ENCODE assay signal across 8 mouse cellular contexts in genomic region chr6:122309446-122309960, GRCm38 (mm10). TPM values are rescaled to one million over a fixed set of nuclear protein-coding genes. Genes with fewer than 3 reads are reported as not detected.
A peak's percentile ranks its signal among the peaks of the same experiment; 100 is the strongest.
DNase-seq lines count a peak whose midpoint lies in the region; ATAC-seq lines count a peak whose summit lies in the region.

No protein-coding gene starts in this region.

- DNase-seq in cerebellum, adult 9-11 months: peak; percentile 28
- no peak for DNase-seq in cerebellum, adult 9-10 months
- DNase-seq in Muller cell, postnatal 12 days (ENCODE audit: inconsistent ontology term): peak; percentile 25
- DNase-seq in cerebellum, adult 11-12 months: no peak
- DNase-seq in frontal cortex, adult 2 months (ENCODE audit: extremely low spot score in 1 of 2, low spot score in 1 of 2): no peak
- no peak for DNase-seq in spleen, adult 12 weeks (ENCODE audit: low spot score)

- H3K4me3 ChIP-seq in heart, embryonic 16.5 days (ENCODE audit: low read length): peak overlapping the region; percentile 92

- peaks cover 21% of the 10 kb centered on the region for H3K4me1 ChIP-seq in heart, embryonic 16.5 days (ENCODE audit: control insufficient read depth, insufficient read depth, low read length)

- H3K9ac ChIP-seq in heart, embryonic 16.5 days (ENCODE audit: low read length): peak overlapping the region; percentile 90

- peak overlapping the region; percentile 69 for H3K4me2 ChIP-seq in heart, embryonic 16.5 days (ENCODE audit: low read depth, low read length)

- H3K9me3 ChIP-seq in heart, embryonic 16.5 days (replicated peaks; ENCODE audit: control insufficient read depth, low read length): no peaks in the 10 kb centered on the region

- H3K27ac ChIP-seq in heart, embryonic 16.5 days (ENCODE audit: low read length): no peak overlapping the region; the same call in 1 of the 2 replicates

- H3K36me3 ChIP-seq in heart, embryonic 16.5 days (ENCODE audit: control insufficient read depth, insufficient read depth): peaks cover 8% of the 10 kb centered on the region; the same call in 1 of the 2 replicates

- H3K27me3 ChIP-seq in heart, embryonic 16.5 days (ENCODE audit: control insufficient read depth, insufficient read depth, low read length): no peaks in the 10 kb centered on the region

- 6% methylated on average over 11 of the region's 11 CpGs for WGBS in heart, embryonic 16.5 days

- no peak for ATAC-seq in heart, embryonic 16.5 days (replicated peaks; ENCODE audit: extremely low read depth, insufficient read depth, low FRiP score)
- ATAC-seq in megakaryocyte, adult 5-6 weeks (ENCODE audit: poor library complexity, severe bottlenecking): peak; percentile 23

RNA-seq across cellular contexts. Expression of gene M6pr, which starts 1.0 kb away (rescaled TPM):
- polyA plus RNA-seq in heart, embryonic 16.5 days (2015; fragmentation: Nextera tagmentation; extraction: Ambion mirVana): 74.0 and 81.7 TPM in 2 replicates
- total RNA-seq in megakaryocyte, adult 5-6 weeks (2015): 158 and 160 TPM in 2 replicates
- total RNA-seq in megakaryocyte, adult 5-6 weeks (2017): 329 and 358 TPM in 2 replicates
- polyA plus RNA-seq in frontal cortex, adult 2 months (2012; rRNA removed): 71.2 and 75.4 TPM in 2 replicates

RNA-seq across cellular contexts. Expression of gene Klrg1, which starts 26.8 kb away (rescaled TPM):
- not detected in 2 replicates for polyA plus RNA-seq in heart, embryonic 16.5 days (2015; fragmentation: Nextera tagmentation; extraction: Ambion mirVana)
- 0.56 and 0.64 TPM in 2 replicates for total RNA-seq in megakaryocyte, adult 5-6 weeks (2015)
- 0.44 and 0.65 TPM in 2 replicates for total RNA-seq in megakaryocyte, adult 5-6 weeks (2017)
- 0.11 and 0.32 TPM in 2 replicates for polyA plus RNA-seq in frontal cortex, adult 2 months (2012; rRNA removed)

RNA-seq across cellular contexts. Expression of gene Phc1, which starts 30.9 kb away (rescaled TPM):
- polyA plus RNA-seq in heart, embryonic 16.5 days (2015; fragmentation: Nextera tagmentation; extraction: Ambion mirVana): 7.2 and 9.2 TPM in 2 replicates
- total RNA-seq in megakaryocyte, adult 5-6 weeks (2015): 5.0 and 13.3 TPM in 2 replicates
- 3.3 and 3.6 TPM in 2 replicates for total RNA-seq in megakaryocyte, adult 5-6 weeks (2017)
- 60.0 and 65.4 TPM in 2 replicates for polyA plus RNA-seq in frontal cortex, adult 2 months (2012; rRNA removed)

Comparison
In these comparisons a context has a peak if more than half of its experiments do, and no peak if none do; other contexts are left out.
1. DNase-seq: peak in cerebellum, adult 9-11 months (single experiment) and Muller cell, postnatal 12 days (single experiment); none in cerebellum, adult 9-10 months (single experiment), cerebellum, adult 11-12 months (single experiment), frontal cortex, adult 2 months (0 of 2) and spleen, adult 12 weeks (single experiment).